Mouse (Mus musculus) frontal cortex, postnatal 10 days (tissue): ENCODE data around the gene Rnf31.

Experiments
- DNase-seq, 2 experiments: peaks; one replicate each; pipeline ENCODE4 v3.0.0; 2022; ENCODE audit warnings: low spot score in 2 of 2, mixed read lengths in 1 of 2

Gene Rnf31

GRCm38 (mm10) chr14:55604823-55605222 is 13.3 kb downstream of the Rnf31 start:
- DNase-seq: no peak

DNA sequence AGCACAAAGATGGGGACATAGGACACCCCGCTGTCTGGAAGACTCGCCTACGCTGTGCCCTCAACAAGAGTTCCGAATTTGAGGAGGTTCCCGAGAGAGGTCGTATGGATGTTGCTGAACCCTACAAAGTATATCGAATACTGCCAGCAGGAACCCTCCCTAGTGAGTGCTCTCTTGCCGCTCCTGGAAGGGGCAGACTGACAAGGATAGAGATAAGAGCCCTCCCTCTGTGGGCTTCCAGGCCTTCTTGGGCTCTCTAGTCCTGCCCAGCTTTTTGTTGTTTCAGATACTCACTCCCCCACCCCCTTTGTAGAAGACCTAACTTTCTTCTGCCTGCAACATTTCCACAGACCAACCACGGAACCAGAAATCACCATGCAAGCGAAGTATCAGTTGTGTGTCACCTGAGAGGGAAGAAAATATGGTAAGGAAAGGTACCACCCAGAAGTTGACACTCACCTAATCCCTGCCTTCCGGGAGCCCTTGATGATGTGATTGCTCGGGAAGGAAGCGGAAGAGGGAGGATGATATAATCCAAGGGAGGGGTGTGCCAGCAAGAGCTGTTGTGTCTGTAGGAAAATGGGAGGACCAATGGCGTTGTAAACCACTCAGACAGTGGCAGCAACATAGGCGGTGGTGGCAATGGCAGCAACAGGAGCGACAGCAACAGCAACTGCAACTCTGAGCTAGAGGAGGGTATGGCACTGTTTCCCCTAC is 14.4 kb downstream of the Rnf31 start:
- no peak for DNase-seq

- DNase-seq: no peak
Measured at GRCm38 (mm10) chr14:55608339-55608738, 16.8 kb downstream of the Rnf31 start.

GRCm38 (mm10) chr14:55613346-55613745 is 21.8 kb downstream of the Rnf31 start:
- no peak for DNase-seq

GRCm38 (mm10) chr14:55614565-55615178 is 23.2 kb downstream of the Rnf31 start:
- DNase-seq: no peak

GRCm38 (mm10) chr14:55615876-55616275 is 24.4 kb downstream of the Rnf31 start:
- DNase-seq: no peak

DNA sequence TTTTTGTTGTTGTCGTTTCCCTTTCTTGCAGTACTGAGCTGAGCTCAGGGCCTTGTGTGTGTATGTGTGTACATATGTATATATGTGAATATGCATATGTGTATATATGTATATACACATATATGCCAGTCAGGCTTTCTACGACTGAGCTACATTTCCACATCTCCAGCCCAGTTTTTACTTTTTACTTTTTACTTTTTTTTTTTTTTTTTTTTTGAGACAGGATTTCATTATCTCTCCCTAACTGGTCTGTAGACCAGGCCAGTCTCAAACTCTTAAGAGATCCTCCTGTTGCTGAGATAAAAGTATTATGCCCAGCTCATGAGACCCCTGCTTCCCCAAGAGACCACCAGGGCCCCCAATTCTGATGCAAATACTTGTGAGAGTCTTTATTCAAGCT is 25.3 kb downstream of the Rnf31 start:
- DNase-seq: no peak

DNA sequence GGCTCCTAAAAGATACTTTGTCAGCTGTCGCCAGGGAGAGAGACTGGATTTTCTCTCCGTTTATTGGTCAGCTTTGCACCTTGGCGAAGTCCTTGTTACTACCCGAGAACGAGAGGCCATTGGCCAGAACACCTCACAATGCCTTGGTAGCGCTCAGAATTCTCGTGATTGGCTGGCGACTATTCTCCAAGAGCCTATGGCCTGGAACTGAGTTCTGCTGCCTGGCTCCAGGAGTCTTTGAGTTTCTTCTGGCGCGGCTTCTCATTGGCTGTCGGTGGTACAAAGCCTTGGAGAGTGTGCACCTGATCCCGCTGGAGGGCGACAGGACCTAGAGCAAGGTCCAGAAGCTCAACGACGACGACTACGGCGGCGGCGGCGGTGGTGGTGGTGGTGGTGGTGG is 26.3 kb downstream of the Rnf31 start, which contains the start of gene Rec8:
TSS of gene Rec8 (plus strand) at position 216 of the 400 bp plus-strand sequence.
- DNase-seq: no peak

DNA sequence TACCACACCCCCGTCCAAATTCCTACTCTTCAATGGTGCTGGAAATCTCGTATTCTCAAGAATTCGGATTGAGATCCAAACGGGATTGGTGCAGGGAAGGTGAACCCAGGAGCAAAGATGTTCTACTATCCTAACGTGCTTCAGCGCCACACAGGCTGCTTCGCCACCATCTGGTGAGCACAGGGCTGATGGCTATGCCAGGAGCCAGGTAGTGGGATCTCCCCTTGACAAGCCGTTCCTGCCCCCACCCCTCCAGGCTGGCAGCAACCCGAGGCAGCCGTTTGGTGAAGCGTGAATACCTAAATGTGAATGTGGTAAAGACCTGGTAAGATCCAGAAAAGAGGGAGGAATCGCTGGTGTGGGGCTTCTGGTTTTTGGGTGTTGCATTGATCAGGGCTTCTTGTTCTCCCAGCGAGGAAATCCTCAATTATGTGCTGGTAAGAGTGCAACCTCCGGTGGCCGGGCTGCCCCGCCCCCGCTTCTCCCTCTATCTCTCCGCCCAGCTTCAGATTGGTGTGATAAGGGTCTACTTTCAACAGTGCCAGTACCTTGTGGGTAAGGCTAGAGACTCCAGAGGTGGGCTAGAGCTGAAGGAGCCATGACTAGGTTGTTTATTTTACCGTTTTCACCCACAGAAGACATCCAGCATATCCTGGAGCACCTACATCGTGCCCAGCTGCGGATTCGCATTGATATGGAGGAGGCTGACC is 27.1 kb downstream of the Rnf31 start:
- no peak for DNase-seq

- no peak for DNase-seq
Measured at GRCm38 (mm10) chr14:55628077-55628827, 36.7 kb downstream of the Rnf31 start.

DNA sequence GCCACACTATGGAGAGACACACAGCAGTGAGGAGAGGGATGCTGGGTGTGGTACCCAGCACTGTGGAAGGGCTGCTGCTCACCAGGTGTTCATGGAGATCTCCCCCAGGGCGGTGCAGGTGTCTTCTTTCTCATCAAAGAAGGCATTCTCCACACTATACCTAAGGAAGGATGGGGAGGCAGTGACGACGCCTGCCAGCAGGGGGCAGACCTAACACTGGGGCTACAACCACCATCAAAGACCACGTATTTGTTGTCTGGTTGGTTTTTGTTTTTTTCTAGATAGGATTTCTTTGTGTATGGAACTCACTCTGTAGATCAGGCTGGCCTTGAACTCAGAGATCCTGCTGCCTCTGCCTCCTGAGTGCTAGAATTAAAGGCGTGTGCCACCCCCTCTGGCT is 37.8 kb downstream of the Rnf31 start:
- DNase-seq: no peak

- no peak for DNase-seq
Measured at GRCm38 (mm10) chr14:55634874-55635522, 43.5 kb downstream of the Rnf31 start.

DNA sequence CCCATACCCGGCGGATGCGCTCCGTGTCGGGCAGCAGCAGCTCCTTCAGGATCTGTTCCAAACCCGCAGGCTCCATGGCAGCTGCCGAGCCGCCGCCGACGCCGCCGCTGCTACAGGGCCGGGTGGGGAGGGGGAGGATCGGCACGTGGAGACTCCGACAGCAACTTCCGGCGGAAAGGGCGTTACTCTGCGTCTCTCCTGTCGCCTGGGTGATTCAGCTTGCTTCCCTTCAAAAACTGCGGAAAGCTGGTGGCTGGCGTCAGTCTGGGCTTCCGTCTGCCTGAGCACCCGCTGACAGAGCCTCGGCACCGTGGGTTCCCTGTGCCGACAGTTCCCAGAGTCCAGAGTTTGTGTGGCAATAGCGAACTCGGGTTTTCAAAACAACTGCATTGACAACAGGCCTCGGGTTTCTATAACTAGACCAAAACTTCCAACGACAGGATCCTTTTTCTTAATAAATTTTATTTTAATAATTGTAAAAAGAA is 44.1 kb downstream of the Rnf31 start, which contains the start of gene Ipo4:
TSS of gene Ipo4 (minus strand) at position 435 of the 485 bp plus-strand sequence.
- peak; percentile 79 to 86 for DNase-seq

DNA sequence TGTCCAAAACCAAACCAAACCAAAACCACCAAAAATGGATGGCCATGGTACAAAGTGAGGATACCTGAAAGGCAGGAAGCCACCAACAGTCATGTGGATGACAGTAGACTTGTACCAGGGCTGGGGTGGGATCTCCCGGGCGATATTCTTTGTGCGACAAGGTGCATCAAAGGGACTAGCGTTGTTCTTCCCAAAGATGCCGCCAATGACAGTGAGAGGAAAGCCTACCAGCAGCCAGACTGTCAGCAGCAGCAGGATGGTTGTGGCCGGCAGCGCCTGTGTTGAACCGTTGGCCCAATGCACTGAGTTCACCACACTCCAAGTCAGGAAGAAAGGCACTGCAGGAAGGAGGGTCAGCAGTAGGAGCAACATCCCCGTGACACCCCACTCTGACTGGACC is 46.3 kb downstream of the Rnf31 start, which contains the start of gene Gm49378:
TSS of gene Gm49378 (minus strand) at position 101 of the 400 bp plus-strand sequence.
- DNase-seq: no peak

DNA sequence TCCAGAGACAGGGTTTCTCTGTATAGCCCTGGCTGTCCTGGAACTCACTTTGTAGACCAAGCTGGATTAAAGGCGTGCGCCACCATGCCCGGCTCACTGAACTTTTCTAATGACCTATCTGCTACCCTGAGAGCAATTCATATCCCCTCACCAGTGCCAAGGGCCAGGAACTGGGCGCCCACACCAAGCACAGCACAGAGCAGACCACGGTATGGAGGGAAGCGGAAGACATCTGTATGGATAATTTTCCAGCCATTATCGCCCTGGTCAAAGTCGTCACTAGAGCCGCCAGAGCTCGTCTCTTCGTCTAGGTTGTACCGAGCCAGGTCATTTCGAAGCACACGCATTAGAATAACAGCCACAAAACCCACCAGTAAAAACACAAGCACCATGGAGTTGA is 49.3 kb downstream of the Rnf31 start:
- DNase-seq: no peak

GRCm38 (mm10) chr14:55641291-55641690 is 49.8 kb downstream of the Rnf31 start:
- DNase-seq: no peak

GRCm38 (mm10) chr14:55642679-55643059 is 51.2 kb downstream of the Rnf31 start:
- no peak for DNase-seq

DNA sequence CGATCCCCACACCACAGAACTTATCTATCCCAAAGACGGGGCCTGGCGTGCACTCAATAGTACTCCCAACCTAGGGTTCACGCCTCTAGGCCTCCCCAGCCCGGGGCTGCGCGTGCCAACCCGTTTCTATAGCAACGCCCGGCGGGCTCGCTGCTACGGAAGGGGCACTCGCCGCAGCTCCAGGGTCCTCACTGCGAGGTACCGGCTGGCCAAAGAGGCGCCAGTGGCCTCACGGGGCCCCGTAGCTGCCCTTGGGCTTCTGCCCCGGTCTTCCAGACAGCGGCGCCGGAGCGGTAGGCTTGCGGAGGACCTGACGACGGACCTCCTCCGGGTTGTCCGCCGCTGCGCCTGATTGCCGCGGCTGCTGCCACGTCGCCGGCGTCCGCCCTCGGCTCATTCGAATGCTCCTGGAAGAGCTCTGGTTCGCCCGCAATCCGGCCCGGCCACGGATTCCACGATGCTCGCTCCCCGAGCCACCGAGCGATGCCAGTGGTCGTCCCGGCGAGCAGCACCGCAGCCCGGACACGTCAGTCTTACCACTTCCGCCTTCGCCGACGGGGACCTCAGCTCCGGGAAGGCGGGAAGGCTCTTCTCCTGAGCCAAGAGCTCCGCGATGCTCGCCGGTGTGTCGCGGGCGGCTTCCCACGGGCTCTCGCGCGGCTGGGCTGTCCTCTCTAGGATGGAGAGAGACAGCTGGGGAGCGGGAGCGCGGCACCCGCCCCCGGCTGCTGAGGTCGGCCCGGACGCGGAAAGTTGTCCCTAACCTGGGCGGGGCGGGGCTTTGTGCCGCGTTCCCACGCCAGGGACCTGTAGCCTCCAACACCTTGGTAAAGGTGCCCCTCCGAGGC is 51.8 kb downstream of the Rnf31 start, which contains the start of gene Tm9sf1:
TSS of gene Tm9sf1 (minus strand) at position 747 of the 848 bp plus-strand sequence.
- peak; percentile 65 to 84 for DNase-seq

DNA sequence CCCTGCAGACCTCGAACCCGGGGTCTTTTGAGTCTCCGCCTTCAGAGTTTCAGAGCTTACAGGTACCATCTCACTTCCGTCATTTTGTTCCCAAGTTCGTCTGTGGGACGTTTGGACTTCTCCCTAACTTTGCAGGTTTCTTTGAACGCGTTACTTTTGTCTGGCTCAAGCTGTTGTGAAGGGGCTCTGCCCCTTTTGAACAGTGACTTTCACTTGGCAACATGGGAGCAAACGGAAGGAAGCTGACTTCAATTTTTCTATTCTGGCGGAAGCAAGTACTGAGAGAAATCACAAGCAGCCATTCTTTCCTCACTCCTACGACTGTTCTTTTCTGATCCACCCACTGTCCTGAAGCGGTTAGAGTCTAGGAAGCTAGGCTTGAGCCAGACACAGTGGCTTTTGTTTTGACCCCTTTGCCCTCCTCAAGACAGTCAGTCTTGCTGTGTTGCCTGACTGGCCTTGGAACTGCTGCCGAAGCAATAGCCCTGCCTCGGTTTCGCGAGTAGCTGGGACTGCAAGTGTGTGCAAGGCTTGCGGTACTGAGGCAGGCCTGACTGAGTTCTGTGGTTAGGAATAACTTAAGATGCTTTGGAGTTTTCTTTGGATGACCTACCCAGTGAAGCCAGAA is 52.9 kb downstream of the Rnf31 start:
- no peak for DNase-seq

DNA sequence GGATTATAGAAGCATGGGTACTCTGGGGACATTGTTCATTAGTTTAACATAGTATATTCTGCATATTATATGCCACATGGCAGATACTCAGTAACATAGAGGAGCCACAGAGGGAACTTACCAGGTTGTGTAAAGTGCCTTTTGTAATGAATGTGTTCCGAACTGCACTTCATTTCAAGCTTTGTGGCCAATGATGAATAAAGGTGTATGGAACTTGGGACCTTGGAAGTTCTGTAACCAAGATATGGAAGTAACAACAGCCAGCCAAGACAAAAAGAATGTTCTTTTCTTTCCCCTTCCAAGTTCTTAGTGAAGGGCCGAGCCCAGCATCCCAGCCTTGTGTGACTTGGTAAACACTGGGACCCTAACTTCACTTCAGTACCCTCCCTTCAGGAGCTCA is 58.4 kb downstream of the Rnf31 start, which contains the start of gene Tssk4:
TSS of gene Tssk4 (plus strand) at position 301 of the 400 bp plus-strand sequence.
- no peak for DNase-seq
